Mouse (Mus musculus): ENCODE measurements around the gene Vmn2r24. TPM values are rescaled to one million over a fixed set of nuclear protein-coding genes. Genes with fewer than 3 reads are reported as not detected.
"Not testable (repeated sequence)": the region's sequence is repeated elsewhere in the genome, so short reads cannot be mapped to it uniquely, and the experiment has no call there.

Vmn2r24 gene
- not detected in 2 replicates for polyA plus RNA-seq (2015; fragmentation: Nextera tagmentation; extraction: Ambion mirVana)

DNA sequence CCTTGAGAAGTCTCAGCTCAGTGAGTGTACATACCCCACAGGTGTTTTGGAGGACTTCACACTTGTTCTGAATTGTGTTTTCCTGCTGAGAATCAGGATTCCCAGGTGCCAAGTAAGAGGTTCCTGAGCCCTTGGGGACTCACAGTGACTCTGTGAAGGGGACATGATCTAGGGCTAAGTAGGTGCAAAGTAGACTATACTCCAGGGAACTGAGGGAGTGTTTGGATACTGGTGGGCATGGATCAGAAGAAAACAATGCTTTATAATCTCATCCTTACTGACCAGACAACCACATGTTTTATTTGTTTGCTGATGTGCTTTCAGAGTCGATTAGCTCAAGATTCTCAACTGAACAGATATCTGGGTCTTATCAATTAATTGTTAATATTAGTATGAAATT is at the start of gene Vmn2r24:
TSS of gene Vmn2r24 (plus strand) at position 301 of the 400 bp plus-strand sequence.
- Histone ChIP-seq H3K4me2 (ENCODE audit: low read depth, low read length) (no peak within 1 kb of the TSS), H3K4me3 (replicated peaks; ENCODE audit: low read length) (no peak within 1 kb of the TSS), H3K4me1 (ENCODE audit: control insufficient read depth, insufficient read depth, low read length) (no peaks in the 10 kb centered on the region), H3K9ac (ENCODE audit: low read length) (no peak within 1 kb of the TSS), H3K9me3 (replicated peaks; ENCODE audit: control insufficient read depth, low read length) (no peaks in the 10 kb centered on the region), H3K27ac (ENCODE audit: low read length) (no peak within 1 kb of the TSS), H3K27me3 (ENCODE audit: control insufficient read depth, insufficient read depth, low read length) (no peaks in the 10 kb centered on the region), H3K36me3 (ENCODE audit: control insufficient read depth, insufficient read depth, low read length) (no peaks in the 10 kb centered on the region)
- no peak for ATAC-seq (ENCODE audit: insufficient read depth, low FRiP score)
- WGBS: 67% methylated on average over 1 of the region's 1 CpGs

DNA sequence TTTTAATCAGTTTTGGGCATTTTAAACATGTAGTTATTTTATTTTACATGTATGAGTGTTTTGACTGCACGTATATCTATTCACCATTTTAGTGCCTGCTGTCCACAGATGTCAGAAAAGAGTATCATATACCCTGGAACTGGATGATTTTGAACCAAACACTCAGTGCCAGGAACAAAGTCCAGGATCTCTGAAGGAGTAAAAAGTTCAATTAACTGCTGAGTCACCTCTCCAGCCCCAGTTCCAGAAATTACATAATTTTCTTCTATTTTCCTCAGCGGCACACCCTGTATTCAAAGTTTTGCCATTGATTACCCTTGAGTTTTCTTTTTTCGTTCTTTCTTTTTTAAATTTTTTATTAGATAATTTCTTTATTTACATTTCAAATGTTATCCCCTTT is 8.6 kb upstream of the Vmn2r24 start:
- Histone ChIP-seq H3K36me3 (ENCODE audit: control insufficient read depth, insufficient read depth, low read length) (no peaks in the 10 kb centered on the region), H3K27ac (ENCODE audit: low read length) (no peak overlapping the region), H3K4me1 (ENCODE audit: control insufficient read depth, insufficient read depth, low read length) (no peaks in the 10 kb centered on the region), H3K9me3 (replicated peaks; ENCODE audit: control insufficient read depth, low read length) (no peaks in the 10 kb centered on the region), H3K27me3 (ENCODE audit: control insufficient read depth, insufficient read depth, low read length) (no peaks in the 10 kb centered on the region), H3K9ac (ENCODE audit: low read length) (no peak overlapping the region), H3K4me2 (ENCODE audit: low read depth, low read length) (no peak overlapping the region), H3K4me3 (replicated peaks; ENCODE audit: low read length) (no peak overlapping the region)
- no peak for ATAC-seq (ENCODE audit: insufficient read depth, low FRiP score)
- WGBS: 77% methylated on average over 3 of the region's 3 CpGs

DNA sequence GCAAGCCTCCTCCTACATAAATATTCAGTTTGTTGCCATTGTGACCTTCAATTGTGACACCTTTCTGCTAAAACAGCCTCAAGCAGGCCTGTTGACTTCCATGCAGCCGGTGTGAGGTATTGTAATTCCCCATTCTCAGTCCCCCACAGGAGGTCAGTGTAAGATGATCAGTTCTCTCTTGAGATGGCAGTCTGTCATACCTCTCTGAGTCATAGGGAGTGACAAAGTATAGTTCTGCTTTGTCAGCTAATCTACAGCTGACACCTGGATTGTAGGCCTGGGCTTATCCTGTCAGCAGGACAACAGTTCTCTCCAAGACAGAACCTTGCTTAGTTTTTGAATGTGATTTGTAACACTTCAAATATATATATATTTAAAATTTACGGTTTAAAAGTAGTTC is 6.2 kb downstream of the Vmn2r24 start:
- Histone ChIP-seq H3K9ac (ENCODE audit: low read length) (no peak overlapping the region), H3K27ac (ENCODE audit: low read length) (no peak overlapping the region), H3K4me1 (ENCODE audit: control insufficient read depth, insufficient read depth, low read length) (no peaks in the 10 kb centered on the region), H3K9me3 (replicated peaks; ENCODE audit: control insufficient read depth, low read length) (no peaks in the 10 kb centered on the region), H3K27me3 (ENCODE audit: control insufficient read depth, insufficient read depth, low read length) (no peaks in the 10 kb centered on the region), H3K4me2 (ENCODE audit: low read depth, low read length) (no peak overlapping the region), H3K36me3 (ENCODE audit: control insufficient read depth, insufficient read depth, low read length) (no peaks in the 10 kb centered on the region), H3K4me3 (replicated peaks; ENCODE audit: low read length) (no peak overlapping the region)
- 62% methylated on average over 2 of the region's 2 CpGs for WGBS
- ATAC-seq (ENCODE audit: insufficient read depth, low FRiP score): no peak

DNA sequence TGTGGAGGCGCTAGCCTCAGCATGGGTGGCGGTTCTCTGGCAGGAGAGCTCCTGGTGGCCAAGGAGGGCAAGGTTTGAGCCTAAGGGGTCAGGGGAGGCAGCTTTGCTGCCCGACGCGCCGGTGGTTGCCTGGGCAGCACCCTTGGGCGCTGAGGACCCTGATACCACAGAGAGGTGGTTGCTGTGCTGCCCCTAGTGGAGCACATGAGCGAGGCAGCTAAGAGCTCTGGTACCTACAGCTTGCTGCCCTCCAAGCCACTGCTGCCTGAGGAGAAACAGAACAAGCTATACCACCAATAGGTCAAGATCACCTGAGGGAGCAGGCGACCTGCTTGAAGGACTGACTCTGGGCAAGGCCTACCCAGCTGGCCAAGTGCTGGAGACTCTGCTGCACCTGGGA is 15.1 kb downstream of the Vmn2r24 start:
- H3K4me3 ChIP-seq (replicated peaks; ENCODE audit: low read length): no peak overlapping the region
- H3K4me2 ChIP-seq (ENCODE audit: low read depth, low read length): no peak overlapping the region
- WGBS: 43% methylated on average over 9 of the region's 9 CpGs

DNA sequence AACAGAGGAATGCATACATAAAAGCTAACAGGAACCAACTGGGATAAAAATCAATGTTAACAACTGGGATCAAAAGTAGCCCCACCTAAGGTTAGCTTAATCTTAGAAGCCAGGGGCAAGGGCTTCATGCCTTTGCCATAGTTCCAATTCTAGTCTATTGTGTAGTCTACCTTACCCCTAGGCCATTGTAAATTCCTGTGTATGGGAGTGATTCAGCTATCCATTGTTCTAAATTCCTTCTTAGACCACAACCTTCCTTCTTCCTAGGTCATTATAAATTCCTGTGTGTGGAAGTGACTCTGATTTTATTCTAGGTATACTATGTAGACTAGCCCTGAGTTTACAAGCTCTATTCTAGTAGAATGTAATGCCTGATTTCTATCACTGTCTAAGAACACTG is 31.6 kb downstream of the Vmn2r24 start:
- not testable (repeated sequence) for H3K4me2 ChIP-seq (ENCODE audit: low read depth, low read length); ATAC-seq (ENCODE audit: insufficient read depth, low FRiP score)

More for the DNA sequence above, 15.1 kb downstream of the Vmn2r24 start:
- Histone ChIP-seq H3K4me1 (ENCODE audit: control insufficient read depth, insufficient read depth, low read length) (no peaks in the 10 kb centered on the region), H3K27ac (ENCODE audit: low read length) (no peak overlapping the region), H3K9ac (ENCODE audit: low read length) (no peak overlapping the region), H3K9me3 (replicated peaks; ENCODE audit: control insufficient read depth, low read length) (no peaks in the 10 kb centered on the region), H3K27me3 (ENCODE audit: control insufficient read depth, insufficient read depth, low read length) (no peaks in the 10 kb centered on the region), H3K36me3 (ENCODE audit: control insufficient read depth, insufficient read depth, low read length) (no peaks in the 10 kb centered on the region)
- no peak for ATAC-seq (ENCODE audit: insufficient read depth, low FRiP score)

DNA sequence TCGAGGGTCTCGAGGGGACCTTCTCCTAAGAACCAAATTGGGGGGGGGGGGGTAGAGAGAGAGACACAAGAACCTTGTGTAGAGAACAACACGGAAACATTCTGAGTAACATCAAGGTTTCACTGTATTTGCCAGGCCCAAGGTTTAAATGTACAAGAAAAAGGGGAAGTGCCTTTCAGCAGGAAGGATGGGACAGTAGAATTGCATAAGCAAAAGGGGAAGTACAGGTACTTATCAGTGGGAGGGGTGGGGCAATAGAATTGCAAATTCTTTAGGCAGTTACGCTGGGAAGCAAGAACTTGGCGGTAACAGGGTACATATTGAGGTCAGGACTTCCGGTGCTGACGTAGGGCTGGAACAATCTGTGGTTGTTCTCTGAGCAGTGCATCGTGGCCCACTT is 41.3 kb downstream of the Vmn2r24 start:
- no peak overlapping the region for H3K9ac ChIP-seq (ENCODE audit: low read length)
- no peaks in the 10 kb centered on the region for H3K4me1 ChIP-seq (ENCODE audit: control insufficient read depth, insufficient read depth, low read length)
- no peak overlapping the region for H3K4me2 ChIP-seq (ENCODE audit: low read depth, low read length)
- no peaks in the 10 kb centered on the region for H3K27me3 ChIP-seq (ENCODE audit: control insufficient read depth, insufficient read depth, low read length)
- H3K4me3 ChIP-seq (replicated peaks; ENCODE audit: low read length): no peak overlapping the region
- no peaks in the 10 kb centered on the region for H3K9me3 ChIP-seq (replicated peaks; ENCODE audit: control insufficient read depth, low read length)
- no peak for ATAC-seq (ENCODE audit: insufficient read depth, low FRiP score)
- H3K36me3 ChIP-seq (ENCODE audit: control insufficient read depth, insufficient read depth, low read length): no peaks in the 10 kb centered on the region
- H3K27ac ChIP-seq (ENCODE audit: low read length): no peak overlapping the region
- 80% methylated on average over 8 of the region's 8 CpGs for WGBS

More for the DNA sequence above, 31.6 kb downstream of the Vmn2r24 start:
- H3K4me1 ChIP-seq (ENCODE audit: control insufficient read depth, insufficient read depth, low read length); H3K27me3 ChIP-seq (ENCODE audit: control insufficient read depth, insufficient read depth, low read length); H3K27ac ChIP-seq (ENCODE audit: low read length); H3K9me3 ChIP-seq (replicated peaks; ENCODE audit: control insufficient read depth, low read length); H3K36me3 ChIP-seq (ENCODE audit: control insufficient read depth, insufficient read depth, low read length); H3K4me3 ChIP-seq (replicated peaks; ENCODE audit: low read length); H3K9ac ChIP-seq (ENCODE audit: low read length): not testable (repeated sequence)

DNA sequence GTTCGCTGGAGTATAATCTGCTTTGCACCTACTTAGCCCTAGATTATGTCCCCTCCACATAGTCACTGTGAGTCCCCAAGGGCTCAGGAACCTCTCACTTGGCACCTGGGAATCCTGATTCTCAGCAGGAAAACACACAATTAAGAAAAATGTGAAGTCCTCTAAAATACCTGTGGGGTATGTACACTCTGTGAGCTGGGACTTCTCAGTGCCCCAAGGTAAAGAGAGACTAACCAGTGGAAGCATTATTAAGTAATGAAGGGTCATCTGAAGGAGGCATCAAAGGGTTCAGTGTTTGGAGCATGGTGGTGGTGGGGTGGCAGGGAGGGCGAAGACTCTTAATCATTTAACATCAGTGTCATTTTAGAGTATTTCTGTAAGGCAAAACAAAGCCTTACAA is 74.7 kb downstream of the Vmn2r24 start, which contains the start of gene Vmn2r25:
TSS of gene Vmn2r25 (minus strand) at position 101 of the 400 bp plus-strand sequence.
- not testable (repeated sequence) for H3K9ac ChIP-seq (ENCODE audit: low read length); H3K27ac ChIP-seq (ENCODE audit: low read length); H3K36me3 ChIP-seq (ENCODE audit: control insufficient read depth, insufficient read depth, low read length); H3K27me3 ChIP-seq (ENCODE audit: control insufficient read depth, insufficient read depth, low read length); H3K4me3 ChIP-seq (replicated peaks; ENCODE audit: low read length); ATAC-seq (ENCODE audit: insufficient read depth, low FRiP score); H3K9me3 ChIP-seq (replicated peaks; ENCODE audit: control insufficient read depth, low read length); H3K4me2 ChIP-seq (ENCODE audit: low read depth, low read length); H3K4me1 ChIP-seq (ENCODE audit: control insufficient read depth, insufficient read depth, low read length)
- WGBS: 40% methylated on average over 1 of the region's 2 CpGs

Other genes with a start within 250 kb of the Vmn2r24 start
- gene Vmn2r21, start 245.5 kb upstream of the Vmn2r24 start, polyA plus RNA-seq (2015; fragmentation: Nextera tagmentation; extraction: Ambion mirVana): not detected in 2 replicates
- gene Vmn2r22, start 128.2 kb upstream of the Vmn2r24 start, polyA plus RNA-seq (2015; fragmentation: Nextera tagmentation; extraction: Ambion mirVana): not detected in 2 replicates
- not detected in 2 replicates for gene Vmn2r23, start 76.2 kb upstream of the Vmn2r24 start, polyA plus RNA-seq (2015; fragmentation: Nextera tagmentation; extraction: Ambion mirVana)
- not detected in 2 replicates for gene Vmn2r25, start 74.6 kb downstream of the Vmn2r24 start, polyA plus RNA-seq (2015; fragmentation: Nextera tagmentation; extraction: Ambion mirVana)
- not detected in 2 replicates for gene Vmn2r26, start 245.7 kb downstream of the Vmn2r24 start, polyA plus RNA-seq (2015; fragmentation: Nextera tagmentation; extraction: Ambion mirVana)

Data from stomach, embryonic 16.5 days (tissue).